28 mouse cellular contexts compared by ENCODE assay signal in the genomic region with DNA sequence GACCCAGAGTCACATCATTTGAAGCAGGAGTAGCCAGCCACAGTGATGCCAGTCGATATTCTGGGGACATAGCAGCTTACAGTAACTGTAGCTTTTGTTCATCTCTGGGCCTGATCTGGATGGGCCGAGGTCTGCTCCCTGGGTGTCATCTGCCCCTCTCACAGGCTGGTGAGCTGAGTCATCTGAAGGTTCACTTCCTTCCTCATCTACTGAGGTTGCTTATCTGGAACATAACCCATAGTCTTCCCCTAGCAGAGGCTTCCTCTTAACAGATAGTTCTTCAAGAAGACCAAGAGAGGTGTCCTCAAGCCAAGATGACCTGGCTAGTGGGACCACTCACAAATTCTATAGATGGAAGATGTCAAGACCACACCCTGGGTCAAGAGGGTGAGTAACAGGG.
DNase-seq lines count a peak whose midpoint lies in the region; ATAC-seq lines count a peak whose summit lies in the region.
"Had no signal": no experiment of that assay in that cellular context is flagged by ENCODE, and none has a peak within 500 bp of the region (broad histone marks: within the 10 kb centered on the region; RNA-seq: fewer than 3 reads in every experiment).

No protein-coding gene starts in this region.

- 90% methylated on average over 2 of the region's 2 CpGs for whole genome bisulfite sequencing in neural tube, embryonic 15.5 days

- H3K27me3 ChIP-seq in neural tube, embryonic 15.5 days (replicated peaks): no peaks in the 10 kb centered on the region
- H3K27me3 ChIP-seq: heart, embryonic 15.5 days; intestine, embryonic 15.5 days had no signal

- no peak overlapping the region for H3K27ac ChIP-seq in neural tube, embryonic 15.5 days (replicated peaks)
- H3K27ac ChIP-seq: gastrocnemius, adult 2 months; heart, embryonic 15.5 days; hindbrain, embryonic 13.5 days; intestine, embryonic 15.5 days had no signal

- H3K36me3 ChIP-seq in neural tube, embryonic 15.5 days: no peaks in the 10 kb centered on the region
- H3K36me3 ChIP-seq: G1E; heart, embryonic 12.5 days; heart, embryonic 15.5 days; hindbrain, embryonic 13.5 days; intestine, embryonic 15.5 days had no signal

- no peak overlapping the region for H3K9ac ChIP-seq in neural tube, embryonic 15.5 days (replicated peaks)
- H3K9ac ChIP-seq: forebrain, postnatal 0 days; heart, embryonic 12.5 days; heart, embryonic 15.5 days; hindbrain, embryonic 13.5 days; intestine, embryonic 15.5 days had no signal

- ATAC-seq in hematopoietic stem cell, adult 5-6 weeks (replicated peaks in 1 of 2; ENCODE audit: insufficient read depth in 1 of 2, low FRiP score in 2 of 2, low TSS enrichment in 1 of 2, low read depth in 1 of 2, poor library complexity in 2 of 2, severe bottlenecking in 2 of 2): peak; percentile 35 to 46; a peak in 2 of 4 replicates
- ATAC-seq in monocyte, adult 5-6 weeks (replicated peaks; ENCODE audit: insufficient number of reproducible peaks, low FRiP score, low TSS enrichment, poor library complexity, severe bottlenecking): 0 out of 2 replicates have a peak, but pooled peaks have one; percentile 52
- no peak for ATAC-seq in neural tube, embryonic 15.5 days (ENCODE audit: low FRiP score)
- ATAC-seq: forebrain, embryonic 14.5 days; forebrain, postnatal 0 days; hindbrain, embryonic 16.5 days; intestine, embryonic 15.5 days had no signal

- no peaks in the 10 kb centered on the region for H3K9me3 ChIP-seq in neural tube, embryonic 15.5 days (replicated peaks)
- H3K9me3 ChIP-seq: heart, embryonic 12.5 days; heart, embryonic 15.5 days; hindbrain, embryonic 13.5 days; intestine, embryonic 15.5 days had no signal

- H3K4me3 ChIP-seq in neural tube, embryonic 15.5 days (replicated peaks): no peak overlapping the region
- H3K4me3 ChIP-seq: gastrocnemius, adult 2 months; heart, embryonic 12.5 days; heart, embryonic 15.5 days; hindbrain, embryonic 13.5 days; intestine, embryonic 15.5 days had no signal

- no peak overlapping the region for H3K4me2 ChIP-seq in neural tube, embryonic 15.5 days
- H3K4me2 ChIP-seq: heart, embryonic 12.5 days; heart, embryonic 15.5 days; hindbrain, embryonic 13.5 days; intestine, embryonic 15.5 days had no signal

- H3K4me1 ChIP-seq in neural tube, embryonic 15.5 days: peaks cover 10% of the 10 kb centered on the region; the same call in 1 of the 2 replicates
- H3K4me1 ChIP-seq: intestine, embryonic 15.5 days had no signal

- DNase-seq in A20 (ENCODE audit: low read depth, low spot score): peak; percentile 12
- DNase-seq in c-Kit-positive CD71-negative TER-119-negative erythroid progenitor cells, embryonic 14.5 days (ENCODE audit: low read depth): peak; percentile 20
- no peak for DNase-seq in kidney, postnatal 10 days
- no peak for DNase-seq in lung, postnatal 4 days
- no peak for DNase-seq in adrenal gland, adult 8-10 months
- DNase-seq: adrenal gland, adult 2 months; adrenal gland, postnatal 25 days; B cell, adult 2 months; cerebellum, adult 11 months; cerebellum, adult 2 months; cerebellum, adult 9-11 months; cerebellum, postnatal 25 days; forebrain, postnatal 0 days; gastrocnemius, adult 2 months; gastrocnemius, postnatal 14 days; heart, adult 18-20 months; heart, postnatal 10 days; heart, postnatal 36 days had no signal

Comparison
In these comparisons a context has a peak if more than half of its experiments do, and no peak if none do; other contexts are left out.
1. DNase-seq: peak in A20 (single experiment) and c-Kit-positive CD71-negative TER-119-negative erythroid progenitor cells, embryonic 14.5 days (single experiment); none in kidney, postnatal 10 days (single experiment), lung, postnatal 4 days (0 of 2) and adrenal gland, adult 8-10 months (single experiment).